ENCODE assay signal across 9 mouse cellular contexts in genomic region chr8:57410473-57410863, GRCm38 (mm10). TPM values are rescaled to one million over a fixed set of nuclear protein-coding genes. Genes with fewer than 3 reads are reported as not detected.
DNase-seq lines count a peak whose midpoint lies in the region; ATAC-seq and TF ChIP-seq lines count a peak whose summit lies in the region.
"Had no signal": no experiment of that assay in that cellular context is flagged by ENCODE, and none has a peak within 500 bp of the region (broad histone marks: within the 10 kb centered on the region; RNA-seq: fewer than 3 reads in every experiment).

No protein-coding gene starts in this region.

- peak; percentile 82 for ATAC-seq in forebrain, embryonic 12.5 days (ENCODE audit: low FRiP score)
- ATAC-seq in kidney, embryonic 15.5 days (replicated peaks; ENCODE audit: low FRiP score), result peak; percentile 44; the same call in 1 of the 2 replicates
- no peak for ATAC-seq in liver, postnatal 0 days

- H3K9me3 ChIP-seq in forebrain, embryonic 12.5 days, result no peaks in the 10 kb centered on the region
- no peaks in the 10 kb centered on the region for H3K9me3 ChIP-seq in kidney, embryonic 15.5 days (replicated peaks)
- no peaks in the 10 kb centered on the region for H3K9me3 ChIP-seq in liver, postnatal 0 days (ENCODE audit: low read length)

- H3K9ac ChIP-seq in forebrain, embryonic 12.5 days, result no peak overlapping the region
- H3K9ac ChIP-seq in kidney, embryonic 15.5 days, result no peak overlapping the region
- no peak overlapping the region for H3K9ac ChIP-seq in liver, postnatal 0 days (replicated peaks)

- TF ChIP-seq CTCF in liver, postnatal 0 days (IDR thresholded peaks at IDR 0.05; ENCODE audit: low read depth), result no peak
- no peak for TF ChIP-seq CTCF in cerebellum, adult 2 months (IDR thresholded peaks at IDR 0.05; ENCODE audit: borderline replicate concordance, insufficient read depth, low read depth, low read length)

- no peak for TF ChIP-seq POLR2A in cerebellum, adult 2 months (IDR thresholded peaks at IDR 0.05; ENCODE audit: borderline replicate concordance, insufficient read depth, low read length)

- under 1% methylated on average over 16 of the region's 16 CpGs for WGBS in forebrain, embryonic 12.5 days
- 10% methylated on average over 16 of the region's 16 CpGs for WGBS in kidney, embryonic 15.5 days
- 15% methylated on average over 16 of the region's 16 CpGs for WGBS in liver, postnatal 0 days (ENCODE audit: insufficient replicate concordance)
- WGBS in cerebellum, adult 2 months, result 5% methylated on average over 16 of the region's 16 CpGs

- H3K4me2 ChIP-seq in forebrain, embryonic 12.5 days, result peak overlapping the region; percentile 51
- peak overlapping the region; percentile 49 for H3K4me2 ChIP-seq in kidney, embryonic 15.5 days
- H3K4me2 ChIP-seq in liver, postnatal 0 days (ENCODE audit: low read depth, low read length), result no peak overlapping the region

- DNase-seq in left cerebral cortex, postnatal 4 days, result peak; percentile 20
- no peak for DNase-seq in left cerebral cortex, adult 9 months (ENCODE audit: low spot score in 2 of 2)
- peak; percentile 34 for DNase-seq in retina, postnatal 1 day
- no peak for DNase-seq in liver, postnatal 0 days
- DNase-seq in right cerebral cortex, postnatal 14 days, result no peak
- DNase-seq in cerebellum, adult 2 months, result no peak

- no peak for TF ChIP-seq EP300 in liver, postnatal 0 days (IDR thresholded peaks at IDR 0.05; ENCODE audit: low read depth)

- peak overlapping the region; percentile 21 for H3K4me3 ChIP-seq in forebrain, embryonic 12.5 days (replicated peaks)
- H3K4me3 ChIP-seq in kidney, embryonic 15.5 days (replicated peaks), result peak overlapping the region; percentile 16
- no peak overlapping the region for H3K4me3 ChIP-seq in liver, postnatal 0 days (ENCODE audit: low read depth, low read length)
- H3K4me3 ChIP-seq in cerebellum, adult 2 months (replicated peaks; ENCODE audit: insufficient read depth, low read depth, low read length), result no peak overlapping the region

- H3K36me3 ChIP-seq in forebrain, embryonic 12.5 days (replicated peaks), result no peaks in the 10 kb centered on the region
- H3K36me3 ChIP-seq in kidney, embryonic 15.5 days, result no peaks in the 10 kb centered on the region
- no peaks in the 10 kb centered on the region for H3K36me3 ChIP-seq in liver, postnatal 0 days (replicated peaks; ENCODE audit: insufficient read depth, low read length)

- peaks cover 19% of the 10 kb centered on the region for H3K4me1 ChIP-seq in forebrain, embryonic 12.5 days
- H3K4me1 ChIP-seq in kidney, embryonic 15.5 days, result peaks cover 10% of the 10 kb centered on the region
- H3K4me1 ChIP-seq in liver, postnatal 0 days (ENCODE audit: insufficient read depth), result no peaks in the 10 kb centered on the region
- no peaks in the 10 kb centered on the region for H3K4me1 ChIP-seq in cerebellum, adult 2 months (ENCODE audit: control insufficient read depth, insufficient read depth, low read length)

- intact Hi-C loops in left cerebral cortex, postnatal 4 days (cut with DNase I), result no loop called here

- H3K27ac ChIP-seq in forebrain, embryonic 12.5 days, result no peak overlapping the region
- no peak overlapping the region for H3K27ac ChIP-seq in kidney, embryonic 15.5 days
- no peak overlapping the region for H3K27ac ChIP-seq in liver, postnatal 0 days (ENCODE audit: low read depth)
- H3K27ac ChIP-seq in cerebellum, adult 2 months (ENCODE audit: insufficient read depth, low read length), result no peak overlapping the region

- peaks cover 43% of the 10 kb centered on the region for H3K27me3 ChIP-seq in forebrain, embryonic 12.5 days
- H3K27me3 ChIP-seq in kidney, embryonic 15.5 days, result peaks cover 25% of the 10 kb centered on the region
- H3K27me3 ChIP-seq in liver, postnatal 0 days (ENCODE audit: insufficient read depth, low read length), result peaks cover 13% of the 10 kb centered on the region
- no peaks in the 10 kb centered on the region; the same call in 1 of the 2 replicates for H3K27me3 ChIP-seq in cerebellum, adult 2 months (ENCODE audit: control insufficient read depth, insufficient read depth, low read length)

RNA-seq across cellular contexts. Expression of gene Scrg1, which starts 45.3 kb away (rescaled TPM):
- total RNA-seq in left cerebral cortex, postnatal 4 days (2021), result 10 to 100 TPM; 20.1 to 20.3 TPM
- 0.81 and 1.4 TPM in 2 replicates for polyA plus RNA-seq in forebrain, embryonic 12.5 days (2016; fragmentation: Nextera tagmentation; extraction: Ambion mirVana)
- polyA plus RNA-seq in kidney, embryonic 15.5 days (2015; fragmentation: Nextera tagmentation; extraction: Ambion mirVana), result 0.39 TPM in 1 of 2 replicates, not detected in the other
- 1.6 TPM in 2 replicates for polyA plus RNA-seq in liver, postnatal 0 days (2015; fragmentation: Nextera tagmentation; extraction: Ambion mirVana)
- polyA plus RNA-seq in cerebellum, adult 2 months (2012; rRNA removed), result 74.3 and 79.5 TPM in 2 replicates
- total RNA-seq: heart, postnatal 10 days had no signal

Comparison
In these comparisons a context has a peak if more than half of its experiments do, and no peak if none do; other contexts are left out.
1. DNase-seq: peak in left cerebral cortex, postnatal 4 days (single experiment) and retina, postnatal 1 day (single experiment); none in left cerebral cortex, adult 9 months (0 of 2), liver, postnatal 0 days (single experiment), right cerebral cortex, postnatal 14 days (single experiment) and cerebellum, adult 2 months (0 of 2).
2. H3K4me3 ChIP-seq: peak in forebrain, embryonic 12.5 days (single experiment) and kidney, embryonic 15.5 days (single experiment); none in liver, postnatal 0 days (single experiment) and cerebellum, adult 2 months (single experiment).
3. RNA of gene Scrg1, which starts 45.3 kb away (polyA plus RNA-seq): 74.3 to 79.5 TPM in cerebellum, adult 2 months; 1.6 TPM in liver, postnatal 0 days, 0.81 to 1.4 TPM in forebrain, embryonic 12.5 days and 0.39 TPM in kidney, embryonic 15.5 days; every median in the first group is over 10 times any median in the second.